Mouse (Mus musculus): ENCODE results near the gene Ino80b. TPM values are rescaled to one million over a fixed set of nuclear protein-coding genes. Genes with fewer than 3 reads are reported as not detected.
"Not testable (repeated sequence)": the region's sequence is repeated elsewhere in the genome, so short reads cannot be mapped to it uniquely, and the experiment has no call there.

Gene Ino80b
- 10 to 100 TPM; 24.9 to 26.4 TPM for total RNA-seq (2021)

- intact Hi-C loops (cut with DNase I) = no loop called here
- DNase-seq = no peak
Measured at GRCm38 (mm10) chr6:83125331-83125730, at the start of gene Ino80b. Gene Ino80b, minus strand, starts transcription at chr6:83125431.

GRCm38 (mm10) chr6:83172240-83172920 is 47.1 kb upstream of the Ino80b start:
- DNase-seq = no peak
- intact Hi-C loops (cut with DNase I) = no loop called here

- intact Hi-C loops (cut with DNase I) = no loop called here
- no peak for DNase-seq
Measured at GRCm38 (mm10) chr6:83171063-83171462, 45.8 kb upstream of the Ino80b start.

GRCm38 (mm10) chr6:83169872-83170271 is 44.6 kb upstream of the Ino80b start:
- intact Hi-C loops (cut with DNase I) = no loop called here
- DNase-seq = no peak

GRCm38 (mm10) chr6:83166243-83166630 is 41.0 kb upstream of the Ino80b start:
- intact Hi-C loops (cut with DNase I) = no loop called here
- DNase-seq = no peak

- peak; percentile 97 for DNase-seq
- intact Hi-C loops (cut with DNase I) = no loop called here
Measured at GRCm38 (mm10) chr6:83165607-83166242, 40.5 kb upstream of the Ino80b start, which contains the start of gene Dctn1. Gene Dctn1, plus strand, starts transcription at chr6:83165920.

GRCm38 (mm10) chr6:83165026-83165606 is 39.9 kb upstream of the Ino80b start:
- intact Hi-C loops (cut with DNase I) = no loop called here

GRCm38 (mm10) chr6:83162701-83163100 is 37.5 kb upstream of the Ino80b start:
- intact Hi-C loops (cut with DNase I) = no loop called here
- peak; percentile 61 for DNase-seq

More at GRCm38 (mm10) chr6:83165026-83165606, 39.9 kb upstream of the Ino80b start:
- no peak for DNase-seq

GRCm38 (mm10) chr6:83161921-83162641 is 36.9 kb upstream of the Ino80b start:
- DNase-seq = no peak
- intact Hi-C loops (cut with DNase I) = no loop called here

GRCm38 (mm10) chr6:83161442-83161841 is 36.2 kb upstream of the Ino80b start:
- intact Hi-C loops (cut with DNase I) = no loop called here
- DNase-seq = no peak

GRCm38 (mm10) chr6:83159456-83159855 is 34.2 kb upstream of the Ino80b start:
- intact Hi-C loops (cut with DNase I) = loop anchor here (5.0 kb wide), 1 partner anchor 42 kb away; the partner anchor contains the start of gene Mogs
- not testable (repeated sequence) for DNase-seq

- peak; percentile 88 for DNase-seq
- intact Hi-C loops (cut with DNase I) = loop anchor here (5.0 kb wide), 1 partner anchor 39 kb away; the partner anchor contains the start of gene Mogs
Measured at GRCm38 (mm10) chr6:83156259-83156684, 31.0 kb upstream of the Ino80b start, which contains the start of the genes Wdr54 and 1700003E16Rik. Gene Wdr54, minus strand, starts transcription at chr6:83156397. Gene 1700003E16Rik, plus strand, starts transcription at chr6:83156404.

GRCm38 (mm10) chr6:83155552-83156238 is 30.5 kb upstream of the Ino80b start:
- no peak for DNase-seq
- intact Hi-C loops (cut with DNase I) = loop anchor here (5.0 kb wide), 1 partner anchor 38 kb away; the partner anchor contains the start of gene Mogs

- intact Hi-C loops (cut with DNase I) = no loop called here
- no peak for DNase-seq
Measured at GRCm38 (mm10) chr6:83153485-83153884, 28.3 kb upstream of the Ino80b start.

GRCm38 (mm10) chr6:83153038-83153437 is 27.8 kb upstream of the Ino80b start:
- intact Hi-C loops (cut with DNase I) = no loop called here
- no peak for DNase-seq

GRCm38 (mm10) chr6:83151721-83152120 is 26.5 kb upstream of the Ino80b start:
- peak; percentile 56 for DNase-seq
- intact Hi-C loops (cut with DNase I) = no loop called here

- intact Hi-C loops (cut with DNase I) = no loop called here
- no peak for DNase-seq
Measured at GRCm38 (mm10) chr6:83147280-83147679, 22.0 kb upstream of the Ino80b start.

GRCm38 (mm10) chr6:83145805-83146204 is 20.6 kb upstream of the Ino80b start:
- intact Hi-C loops (cut with DNase I) = no loop called here
- no peak for DNase-seq

GRCm38 (mm10) chr6:83145209-83145608 is 20.0 kb upstream of the Ino80b start:
- no peak for DNase-seq
- intact Hi-C loops (cut with DNase I) = no loop called here

- intact Hi-C loops (cut with DNase I) = no loop called here
Measured at GRCm38 (mm10) chr6:83142886-83143285, 17.7 kb upstream of the Ino80b start.

More at GRCm38 (mm10) chr6:83142886-83143285, 17.7 kb upstream of the Ino80b start:
- DNase-seq = no peak
